Mouse (Mus musculus): ENCODE data around the gene Ado.

DNA sequence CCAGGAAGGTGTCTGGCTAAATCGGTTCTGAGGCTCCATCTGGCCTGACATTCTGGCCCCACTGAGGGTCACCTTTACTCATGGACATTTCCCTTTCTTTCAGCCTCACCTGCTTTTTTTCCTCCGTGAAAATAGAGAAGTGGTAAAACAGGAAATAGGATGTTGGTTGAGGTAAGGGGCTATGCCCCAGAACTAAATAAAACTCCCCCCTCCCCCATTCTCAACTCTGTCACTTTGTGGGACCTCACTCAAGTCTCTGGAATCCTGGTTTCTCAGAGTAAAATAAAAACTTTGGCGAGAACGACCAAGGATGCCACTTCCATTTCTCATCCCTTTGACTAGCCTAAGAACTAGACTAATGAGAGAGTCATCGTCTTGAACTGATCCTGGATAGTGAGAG is 44.7 kb downstream of the Ado start:
- TF ChIP-seq POLR2A (IDR thresholded peaks at IDR 0.05; ENCODE audit: low read depth, low read length) (no peak), CTCF (IDR thresholded peaks at IDR 0.05; ENCODE audit: extremely low read depth, insufficient read depth, insufficient read length, insufficient replicate concordance) (no peak)
